Comparison of ENCODE assay signal across 33 mouse cellular contexts in the genomic region with DNA sequence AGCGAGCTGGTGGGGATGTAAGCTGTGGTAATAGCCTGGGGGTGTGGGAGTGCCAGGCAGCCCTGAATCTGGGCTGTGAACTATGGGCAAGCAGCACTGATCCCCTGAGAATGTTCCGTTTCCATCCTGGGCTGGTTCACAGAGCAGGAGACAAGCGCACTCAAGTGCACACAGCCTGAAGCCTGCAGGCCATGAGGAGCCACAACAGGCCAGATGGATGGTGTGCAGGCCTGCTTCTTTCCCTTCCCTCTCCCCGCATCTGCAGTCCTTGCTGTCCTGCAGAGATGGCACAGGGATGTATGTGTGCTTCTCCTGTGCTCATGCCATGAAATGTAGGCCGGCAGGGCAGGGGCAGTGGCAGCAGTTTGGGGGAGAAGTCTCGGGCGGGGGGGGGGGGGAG. TPM values are rescaled to one million over a fixed set of nuclear protein-coding genes. Genes with fewer than 3 reads are reported as not detected.
DNase-seq lines count a peak whose midpoint lies in the region; ATAC-seq and TF ChIP-seq lines count a peak whose summit lies in the region.
"Had no signal": no experiment of that assay in that cellular context is flagged by ENCODE, and none has a peak within 500 bp of the region (broad histone marks: within the 10 kb centered on the region; RNA-seq: fewer than 3 reads in every experiment).

No protein-coding gene starts in this region.

- H3K4me2 ChIP-seq in hindbrain, embryonic 13.5 days = no peak overlapping the region
- H3K4me2 ChIP-seq in hindbrain, embryonic 16.5 days (ENCODE audit: low read length) = no peak overlapping the region
- no peak overlapping the region for H3K4me2 ChIP-seq in midbrain, postnatal 0 days (ENCODE audit: low read depth, low read length, poor library complexity, severe bottlenecking)
- H3K4me2 ChIP-seq in midbrain, embryonic 15.5 days = no peak overlapping the region
- H3K4me2 ChIP-seq: embryonic facial prominence, embryonic 13.5 days; forebrain, embryonic 12.5 days; forebrain, embryonic 15.5 days; heart, embryonic 12.5 days; heart, embryonic 15.5 days had no signal

- H3K36me3 ChIP-seq in hindbrain, embryonic 13.5 days = no peaks in the 10 kb centered on the region
- no peaks in the 10 kb centered on the region for H3K36me3 ChIP-seq in hindbrain, embryonic 16.5 days (ENCODE audit: control insufficient read depth, insufficient read depth, low read length)
- H3K36me3 ChIP-seq in midbrain, postnatal 0 days (ENCODE audit: insufficient read depth, low read length) = no peaks in the 10 kb centered on the region
- H3K36me3 ChIP-seq in midbrain, embryonic 15.5 days (replicated peaks) = no peaks in the 10 kb centered on the region
- no peaks in the 10 kb centered on the region for H3K36me3 ChIP-seq in E14TG2a.4 (ENCODE audit: insufficient read depth, low read length)
- H3K36me3 ChIP-seq: embryonic facial prominence, embryonic 10.5 days; embryonic facial prominence, embryonic 13.5 days; forebrain, embryonic 12.5 days; forebrain, embryonic 15.5 days; heart, embryonic 12.5 days; heart, embryonic 15.5 days had no signal

- peak overlapping the region; percentile 29; the same call in 1 of the 2 replicates for H3K9ac ChIP-seq in hindbrain, embryonic 13.5 days
- no peak overlapping the region for H3K9ac ChIP-seq in hindbrain, embryonic 16.5 days (ENCODE audit: low read depth, low read length)
- H3K9ac ChIP-seq in midbrain, postnatal 0 days (replicated peaks; ENCODE audit: low read length, poor library complexity, severe bottlenecking) = no peak overlapping the region
- no peak overlapping the region for H3K9ac ChIP-seq in midbrain, embryonic 15.5 days
- H3K9ac ChIP-seq: embryonic facial prominence, embryonic 13.5 days; forebrain, embryonic 12.5 days; forebrain, embryonic 15.5 days; heart, embryonic 12.5 days; heart, embryonic 15.5 days had no signal

- no peaks in the 10 kb centered on the region for H3K4me1 ChIP-seq in hindbrain, embryonic 13.5 days (replicated peaks)
- H3K4me1 ChIP-seq in hindbrain, embryonic 16.5 days (ENCODE audit: control insufficient read depth, insufficient read depth, low read depth, low read length) = no peaks in the 10 kb centered on the region
- H3K4me1 ChIP-seq in midbrain, postnatal 0 days (ENCODE audit: insufficient read depth, low read length) = no peaks in the 10 kb centered on the region
- no peaks in the 10 kb centered on the region for H3K4me1 ChIP-seq in midbrain, embryonic 15.5 days
- peaks cover 8% of the 10 kb centered on the region; the same call in 1 of the 2 replicates for H3K4me1 ChIP-seq in E14TG2a.4 (replicated peaks; ENCODE audit: low read depth, low read length)
- H3K4me1 ChIP-seq: embryonic facial prominence, embryonic 10.5 days; embryonic facial prominence, embryonic 13.5 days; forebrain, embryonic 12.5 days; forebrain, embryonic 15.5 days; heart, embryonic 12.5 days; heart, embryonic 15.5 days had no signal

- no peak for DNase-seq in midbrain, postnatal 0 days (ENCODE audit: low spot score)
- DNase-seq in R1 (ENCODE audit: low read depth, low spot score) = peak; percentile 26
- DNase-seq in right cerebral cortex, postnatal 14 days = no peak
- DNase-seq: adrenal gland, adult 8-10 months; adrenal gland, postnatal 25 days; cerebellum, adult 11-12 months; cerebellum, adult 8-10 months; cerebellum, postnatal 10 days; cerebellum, postnatal 36 days; embryo, embryonic 11 days; gastrocnemius, postnatal 25 days; heart, adult 18-20 months; heart, postnatal 10 days; heart, postnatal 36 days had no signal

- H3K27ac ChIP-seq in hindbrain, embryonic 13.5 days = no peak overlapping the region
- no peak overlapping the region for H3K27ac ChIP-seq in hindbrain, embryonic 16.5 days (ENCODE audit: low read depth, low read length)
- H3K27ac ChIP-seq in midbrain, postnatal 0 days (ENCODE audit: low read depth, low read length) = no peak overlapping the region
- H3K27ac ChIP-seq in midbrain, embryonic 15.5 days = no peak overlapping the region
- H3K27ac ChIP-seq: embryonic facial prominence, embryonic 10.5 days; embryonic facial prominence, embryonic 13.5 days; forebrain, embryonic 12.5 days; forebrain, embryonic 15.5 days; heart, embryonic 15.5 days; hindbrain, postnatal 0 days had no signal

- no peaks in the 10 kb centered on the region for H3K27me3 ChIP-seq in hindbrain, embryonic 13.5 days
- H3K27me3 ChIP-seq in hindbrain, embryonic 16.5 days (replicated peaks; ENCODE audit: control insufficient read depth, insufficient read depth, low read length) = no peaks in the 10 kb centered on the region
- no peaks in the 10 kb centered on the region for H3K27me3 ChIP-seq in midbrain, postnatal 0 days (ENCODE audit: insufficient read depth, low read length)
- H3K27me3 ChIP-seq in midbrain, embryonic 15.5 days (replicated peaks) = no peaks in the 10 kb centered on the region
- no peaks in the 10 kb centered on the region for H3K27me3 ChIP-seq in E14TG2a.4 (ENCODE audit: insufficient read depth, low read length)
- H3K27me3 ChIP-seq: embryonic facial prominence, embryonic 13.5 days; forebrain, embryonic 12.5 days; forebrain, embryonic 15.5 days; heart, embryonic 12.5 days; heart, embryonic 15.5 days had no signal

- no peak overlapping the region for H3K4me3 ChIP-seq in hindbrain, embryonic 13.5 days
- H3K4me3 ChIP-seq in hindbrain, embryonic 16.5 days (ENCODE audit: low read length) = no peak overlapping the region
- no peak overlapping the region for H3K4me3 ChIP-seq in midbrain, postnatal 0 days (ENCODE audit: low read depth, low read length)
- no peak overlapping the region for H3K4me3 ChIP-seq in midbrain, embryonic 15.5 days
- peak overlapping the region; percentile 58; the same call in 1 of the 2 replicates for H3K4me3 ChIP-seq in E14TG2a.4 (replicated peaks; ENCODE audit: low read length)
- H3K4me3 ChIP-seq: embryonic facial prominence, embryonic 10.5 days; embryonic facial prominence, embryonic 13.5 days; erythroblast, embryonic 14.5 days; forebrain, embryonic 12.5 days; forebrain, embryonic 15.5 days; heart, embryonic 12.5 days; heart, embryonic 15.5 days had no signal

- TF ChIP-seq CTCF in midbrain, postnatal 0 days (IDR thresholded peaks at IDR 0.05) = no peak
- no peak for TF ChIP-seq CTCF in E14TG2a.4 (conservative IDR thresholded peaks at IDR 0.05; ENCODE audit: low read length)

- no peak for ATAC-seq in hindbrain, embryonic 13.5 days (ENCODE audit: low FRiP score)
- ATAC-seq in hindbrain, embryonic 16.5 days = no peak
- peak; percentile 38; the same call in 1 of the 2 replicates for ATAC-seq in midbrain, postnatal 0 days (ENCODE audit: low FRiP score)
- ATAC-seq in midbrain, embryonic 15.5 days (replicated peaks) = no peak
- ATAC-seq: activated CD4-positive, CD25-positive, alpha-beta regulatory T cell, adult 4 months; CD4-positive, CD25-positive, alpha-beta regulatory T cell, adult 4 months; forebrain, embryonic 15.5 days; hindbrain, postnatal 0 days; inflammation-experienced regulatory T-cells, adult 6 months had no signal

- no peaks in the 10 kb centered on the region for H3K9me3 ChIP-seq in hindbrain, embryonic 13.5 days
- no peaks in the 10 kb centered on the region for H3K9me3 ChIP-seq in hindbrain, embryonic 16.5 days (ENCODE audit: control insufficient read depth, low read length)
- no peaks in the 10 kb centered on the region for H3K9me3 ChIP-seq in midbrain, postnatal 0 days (ENCODE audit: low read length)
- H3K9me3 ChIP-seq in midbrain, embryonic 15.5 days = no peaks in the 10 kb centered on the region
- H3K9me3 ChIP-seq in E14TG2a.4 (ENCODE audit: low read length) = no peaks in the 10 kb centered on the region
- H3K9me3 ChIP-seq: embryonic facial prominence, embryonic 10.5 days; embryonic facial prominence, embryonic 13.5 days; forebrain, embryonic 12.5 days; forebrain, embryonic 15.5 days; heart, embryonic 12.5 days; heart, embryonic 15.5 days had no signal

- WGBS in hindbrain, embryonic 13.5 days = 62% methylated on average over 6 of the region's 7 CpGs
- WGBS in hindbrain, embryonic 16.5 days = 62% methylated on average over 7 of the region's 7 CpGs
- WGBS in midbrain, postnatal 0 days = 65% methylated on average over 6 of the region's 7 CpGs
- 60% methylated on average over 7 of the region's 7 CpGs for WGBS in midbrain, embryonic 15.5 days

RNA-seq across cellular contexts. Expression of gene 4931423N10Rik, which starts 17.9 kb away (rescaled TPM):
- polyA plus RNA-seq in hindbrain, embryonic 13.5 days (2015; fragmentation: Nextera tagmentation; extraction: Ambion mirVana) = not detected in 2 replicates
- polyA plus RNA-seq in hindbrain, embryonic 16.5 days (2015; fragmentation: Nextera tagmentation; extraction: Ambion mirVana) = not detected in 2 replicates
- total RNA-seq in midbrain, postnatal 0 days (2014; rRNA removed) = 0.14 and 0.16 TPM in 2 replicates
- 0.23 and 0.35 TPM in 2 replicates for polyA plus RNA-seq in midbrain, postnatal 0 days (2015; fragmentation: Nextera tagmentation; extraction: Ambion mirVana)
- polyA plus RNA-seq in midbrain, embryonic 15.5 days (2015; fragmentation: Nextera tagmentation; extraction: Ambion mirVana) = 0.09 and 0.18 TPM in 2 replicates
- total RNA-seq: gastrocnemius, postnatal 25 days; heart, adult 18-20 months; heart, postnatal 10 days; heart, postnatal 36 days; MEL had no signal
- polyA plus RNA-seq: C2C12; CD4-positive, CD25-positive, alpha-beta regulatory T cell, adult 4 months; embryonic facial prominence, embryonic 10.5 days; embryonic facial prominence, embryonic 13.5 days; erythroblast, embryonic 14.5 days; forebrain, embryonic 12.5 days; gonadal fat pad, adult 2 months; heart, embryonic 12.5 days; heart, embryonic 15.5 days; hindbrain, embryonic 11.5 days; inflammation-experienced regulatory T-cells, adult 6 months had no signal
